Mouse (Mus musculus) thymus, postnatal 14 days (tissue): Measurements from ENCODE around the gene Ddx54.

Experiments used
- DNase-seq: peaks from one replicate; pipeline ENCODE4 v3.0.0; 2021

Ddx54 gene

DNA sequence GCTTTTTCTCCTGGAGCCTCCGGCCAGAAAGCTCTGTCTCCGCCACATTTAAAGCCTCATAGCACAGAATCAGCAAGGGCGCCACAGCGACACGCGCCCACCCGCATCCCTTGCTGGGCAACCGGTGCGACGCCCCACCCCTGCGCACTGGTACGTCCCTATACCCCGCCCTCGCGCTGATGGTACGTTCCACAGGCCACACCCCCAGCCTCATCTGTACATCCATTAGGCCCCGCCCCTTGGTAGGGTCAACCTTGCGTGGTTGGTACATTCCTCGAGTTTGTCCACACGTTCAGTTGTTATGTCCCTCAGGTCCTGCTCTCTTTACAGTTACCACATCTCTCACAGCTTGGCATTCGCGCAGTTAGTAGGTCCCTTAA lies at the start of gene Ddx54, which contains the start of gene Rita1:
TSS of gene Ddx54 (plus strand) at position 298 of the 380 bp plus-strand sequence.
TSS of gene Rita1 (minus strand) at position 148 of the 380 bp plus-strand sequence.
- DNase-seq: peak; percentile 99

DNA sequence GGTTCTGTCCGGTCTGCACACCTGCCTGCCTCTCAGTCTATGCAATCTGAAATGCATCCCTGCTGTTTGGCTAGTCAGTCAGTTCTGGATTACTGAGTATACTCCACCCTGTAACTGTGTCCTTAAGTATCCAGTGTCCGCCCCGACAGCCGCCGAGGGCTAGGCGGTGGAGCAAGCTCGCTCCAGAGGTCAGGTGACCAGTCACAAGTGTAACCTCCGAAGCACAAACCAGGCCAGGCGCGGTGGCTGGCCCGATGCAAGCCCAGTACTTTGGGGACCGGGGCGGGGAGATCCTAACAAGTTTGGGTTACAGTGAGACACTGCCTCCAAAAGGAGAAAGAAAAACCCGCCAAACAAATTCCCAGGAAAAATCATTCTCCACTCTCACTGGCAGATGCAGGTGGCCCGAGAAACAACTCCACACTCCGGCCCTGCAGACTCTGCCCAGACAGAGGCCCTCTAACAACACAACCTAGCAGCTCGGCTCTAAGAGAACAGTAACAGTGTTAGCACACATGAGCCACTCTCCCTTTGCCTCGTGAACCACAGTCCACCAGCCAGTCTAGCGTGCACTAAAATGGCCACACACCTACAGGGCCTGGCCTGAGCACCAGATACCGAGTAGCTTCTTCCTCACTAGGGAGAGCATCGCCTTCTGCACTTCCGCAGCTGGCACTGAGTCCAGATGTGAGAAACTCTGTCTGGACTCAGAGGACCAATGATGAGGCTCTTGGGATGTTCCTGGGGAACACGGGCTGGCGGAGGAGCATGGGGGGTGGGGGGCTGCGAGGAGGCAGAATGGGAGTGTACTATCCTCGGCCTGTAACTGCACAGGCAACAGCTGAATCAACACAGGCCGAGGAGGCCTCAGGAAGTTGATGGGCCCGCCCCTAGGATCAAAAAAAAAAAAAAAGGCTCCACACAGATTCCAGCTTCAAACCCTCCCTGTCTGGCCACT lies 49.3 kb upstream of the Ddx54 start:
- no peak for DNase-seq

- peak; percentile 34 for DNase-seq
These were observed 48.6 kb upstream of the Ddx54 start for GRCm38 (mm10) chr5:120563914-120564311.

DNA sequence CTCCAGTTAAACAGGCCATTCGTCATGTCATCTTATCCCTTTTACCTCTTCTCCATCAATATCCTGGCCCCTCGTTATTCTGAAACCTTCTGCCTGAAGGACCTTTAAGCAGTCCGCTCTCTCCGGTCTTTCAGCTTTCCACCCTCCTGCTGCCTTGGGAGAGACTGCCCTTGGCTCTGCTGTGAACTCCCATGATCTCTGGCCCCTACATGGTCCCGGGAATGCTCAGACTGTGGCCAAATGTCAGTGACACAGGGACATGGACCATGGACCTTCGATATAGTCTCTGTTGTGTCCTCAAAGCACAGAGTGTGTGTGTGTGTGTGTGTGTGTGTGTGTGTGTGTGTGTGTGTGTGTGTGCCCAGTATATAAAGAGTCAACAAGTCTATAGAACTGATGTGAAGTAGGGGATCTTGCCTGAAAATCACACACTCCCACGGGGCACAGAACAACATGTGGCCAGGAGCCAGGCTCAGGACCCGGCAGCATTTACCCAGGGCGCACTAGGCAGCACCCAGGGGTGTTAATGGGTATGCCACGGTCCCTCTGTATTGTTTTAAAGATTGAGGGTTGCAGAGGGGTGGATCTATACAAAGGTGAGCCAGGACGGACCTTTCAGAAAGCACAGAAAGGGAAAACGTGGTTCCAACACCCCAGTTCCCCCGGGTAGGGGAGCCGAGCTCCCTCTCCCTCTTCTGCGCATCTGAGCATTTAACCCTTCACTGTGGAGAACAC lies 47.2 kb upstream of the Ddx54 start:
- DNase-seq: no peak

- no peak for DNase-seq
These were observed 46.4 kb upstream of the Ddx54 start for GRCm38 (mm10) chr5:120566101-120566500.

GRCm38 (mm10) chr5:120566681-120567252 lies 45.8 kb upstream of the Ddx54 start:
- no peak for DNase-seq

GRCm38 (mm10) chr5:120567253-120567701 lies 45.3 kb upstream of the Ddx54 start:
- DNase-seq: no peak

- DNase-seq: no peak
These were observed 44.8 kb upstream of the Ddx54 start for GRCm38 (mm10) chr5:120567761-120568211.

- no peak for DNase-seq
These were observed 44.2 kb upstream of the Ddx54 start for GRCm38 (mm10) chr5:120568336-120568768.

GRCm38 (mm10) chr5:120568964-120569363 lies 43.6 kb upstream of the Ddx54 start:
- DNase-seq: no peak

GRCm38 (mm10) chr5:120569791-120570190 lies 42.7 kb upstream of the Ddx54 start:
- DNase-seq: no peak

- no peak for DNase-seq
These were observed 42.1 kb upstream of the Ddx54 start for GRCm38 (mm10) chr5:120570289-120570897.

- no peak for DNase-seq
These were observed 41.3 kb upstream of the Ddx54 start for GRCm38 (mm10) chr5:120571056-120571740.

- no peak for DNase-seq
These were observed 38.0 kb upstream of the Ddx54 start for GRCm38 (mm10) chr5:120574469-120575063.

DNA sequence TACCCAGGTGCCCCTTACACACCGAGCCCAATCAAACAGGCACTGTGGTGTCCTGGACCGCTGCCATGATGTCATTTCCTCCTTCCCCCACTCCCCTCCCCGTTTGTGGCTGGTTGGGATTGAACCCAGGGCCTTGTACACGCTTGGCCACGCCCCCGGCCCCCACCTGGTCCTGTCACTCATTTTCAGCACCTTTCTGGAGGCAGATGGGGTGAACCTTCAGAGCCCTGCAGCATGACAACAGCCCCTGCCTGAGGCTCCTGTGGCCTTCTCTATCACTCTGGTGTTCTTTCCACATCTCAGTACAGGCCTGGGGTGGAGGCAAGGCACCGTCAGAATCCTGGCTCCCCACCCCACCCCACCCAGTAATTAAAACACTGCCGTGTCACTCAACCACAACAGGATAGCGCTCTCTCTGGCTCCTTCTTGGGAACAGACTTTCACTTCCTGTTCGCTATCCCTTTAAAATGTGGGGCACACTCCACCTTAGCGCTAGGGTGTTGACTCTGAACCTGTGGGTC lies 35.7 kb upstream of the Ddx54 start:
- DNase-seq: peak; percentile 75

DNA sequence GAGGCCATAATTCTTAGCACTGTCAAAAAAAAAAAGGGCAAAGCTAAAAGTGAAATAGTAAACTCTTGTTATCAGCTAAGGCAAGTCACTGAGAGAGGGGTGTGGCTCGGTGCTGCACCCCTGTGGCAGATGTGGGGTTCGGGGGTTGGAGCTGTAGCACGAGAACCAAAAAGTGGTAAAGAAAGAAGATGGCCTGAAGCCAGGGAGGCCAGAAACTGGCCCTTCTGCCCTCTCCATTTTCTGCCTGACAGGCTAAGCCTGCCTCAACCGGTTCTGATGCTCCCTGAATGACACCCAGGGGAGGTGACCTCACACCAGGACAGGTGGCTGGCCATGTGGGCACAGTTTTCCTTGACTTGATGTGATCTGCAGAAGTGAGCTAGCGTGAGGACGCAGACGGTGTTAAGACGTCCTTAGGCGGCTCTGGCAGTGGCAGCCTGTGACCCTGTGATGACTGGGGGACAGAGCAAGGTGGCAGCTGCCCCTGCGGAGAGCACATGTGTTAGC lies 34.6 kb upstream of the Ddx54 start:
- DNase-seq: peak; percentile 85

GRCm38 (mm10) chr5:120578504-120579081 lies 33.9 kb upstream of the Ddx54 start:
- peak; percentile 87 for DNase-seq

- DNase-seq: peak; percentile 66
These were observed 33.2 kb upstream of the Ddx54 start for GRCm38 (mm10) chr5:120579211-120579897.

DNA sequence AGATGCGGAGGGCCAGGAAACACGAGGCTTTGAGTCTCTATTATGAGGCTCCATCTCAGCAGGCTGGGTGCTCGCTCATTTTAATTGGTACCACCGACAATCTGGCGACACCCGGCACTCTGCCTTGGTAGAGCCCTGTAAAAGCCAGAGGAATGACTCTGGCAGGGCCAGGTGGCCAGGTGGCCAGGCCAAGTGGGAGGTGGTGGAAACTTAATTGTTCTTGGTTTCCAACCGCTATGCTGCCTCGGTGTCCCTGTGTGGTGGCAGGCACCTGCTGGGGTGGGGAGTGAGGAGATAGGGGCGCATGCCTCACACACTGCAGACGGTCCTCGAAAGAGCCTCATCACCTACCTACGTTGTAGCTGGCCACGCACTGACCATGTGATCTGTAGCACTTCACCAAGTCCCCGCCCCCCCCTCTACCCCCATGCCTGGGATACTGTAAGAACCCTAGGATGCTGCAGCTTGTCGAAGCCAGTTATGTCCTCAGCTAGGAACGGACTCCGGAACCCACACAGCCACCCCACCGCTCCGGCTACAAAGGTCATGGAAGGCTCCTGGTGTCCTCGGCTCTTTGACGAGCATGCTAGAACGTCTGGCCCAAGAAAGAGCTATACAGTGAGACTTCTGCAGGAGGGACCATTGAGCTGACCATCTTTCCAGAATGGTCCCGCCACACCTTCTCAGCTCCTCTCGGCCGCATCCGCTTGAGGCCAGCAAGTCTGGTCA lies 32.5 kb upstream of the Ddx54 start:
- DNase-seq: peak; percentile 66
